Mouse (Mus musculus) thymus, adult 2 months (tissue): ENCODE results near the gene Creb3l2.

Experiments used
- CTCF ChIP-seq: fragments of 200-500 bp; IDR thresholded peaks from 2 replicates; pipeline ENCODE4 v1.5.1; 2012; ENCODE audit warnings: mild to moderate bottlenecking, control low read depth, low read length, moderate library complexity, borderline replicate concordance; ENCODE audit not compliant: control insufficient read depth, poor library complexity, insufficient read depth; ENCODE audit errors: extremely low read depth
- POLR2A ChIP-seq: fragments of 200-500 bp; IDR thresholded peaks from 2 replicates; pipeline ENCODE4 v1.6.1; 2012; ENCODE audit warnings: mild to moderate bottlenecking, low read length, control low read depth, moderate library complexity; ENCODE audit not compliant: control insufficient read depth, poor library complexity, insufficient read depth; ENCODE audit errors: extremely low read depth

GRCm38 (mm10) chr6:37299562-37300390, 142.2 kb downstream of the Creb3l2 start, which contains the start of gene Dgki:
- TF ChIP-seq POLR2A (no peak), CTCF (no peak)
